Mouse (Mus musculus) gastrocnemius, postnatal 36 days (tissue): ENCODE results near the gene Camta1. TPM values are rescaled to one million over a fixed set of nuclear protein-coding genes. Genes with fewer than 3 reads are reported as not detected.

ENCODE experiments used
- DNase-seq, 2 experiments: peaks; one replicate each; pipeline ENCODE4 v3.0.0; 2022
- intact Hi-C: fragments of 180-260 bp; cut with DNase I; formaldehyde crosslinking; loops from one replicate; pipeline ENCODE4 v1.15.1; 2025
- total RNA-seq, 2 experiments: library from RNA; stranded (reverse); gene quantifications; 2 replicates each; pipeline ENCODE4 v1.2.3; 2021

Gene Camta1
- total RNA-seq, 2 experiments from 2014 or later = 93.4 to 109 TPM

DNA sequence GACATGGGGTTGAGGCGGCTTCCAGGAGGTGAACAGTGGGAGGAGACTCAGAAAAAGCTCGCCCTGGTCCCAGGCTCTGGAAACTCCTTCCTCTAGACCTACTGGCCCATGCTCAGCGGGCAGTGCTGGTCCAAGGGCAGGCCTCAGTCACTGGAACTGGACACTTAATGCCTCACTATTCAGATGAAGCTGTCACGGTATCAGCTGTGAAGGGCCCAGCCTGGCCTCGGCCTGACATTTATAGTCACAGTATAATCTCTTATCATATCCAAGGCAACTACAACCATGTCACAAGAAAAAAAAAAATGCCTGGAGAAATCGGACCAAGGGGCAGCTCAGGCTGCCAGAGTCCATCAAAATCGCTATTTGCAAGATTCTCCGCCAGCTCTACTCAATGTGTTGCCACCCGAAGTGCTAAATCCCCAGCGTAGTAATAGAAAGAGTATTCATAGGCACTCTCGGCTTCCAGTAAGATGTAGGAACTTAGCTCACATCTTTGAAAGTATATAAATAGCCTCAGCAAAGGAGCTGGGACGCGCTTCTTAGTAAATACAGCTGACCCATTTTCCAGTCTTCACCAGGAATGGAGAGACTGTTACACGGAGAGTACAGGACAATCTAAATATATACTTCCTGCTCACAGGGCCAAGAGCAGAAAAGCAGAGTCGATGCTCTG lies 110.3 kb downstream of the Camta1 start:
- intact Hi-C loops = loop anchor here (5.0 kb wide), 1 partner anchor 34 kb away; no protein-coding TSS in a partner anchor
- no peak for DNase-seq

GRCm38 (mm10) chr4:151747723-151748122 lies 114.0 kb downstream of the Camta1 start:
- no peak for DNase-seq
- intact Hi-C loops = no loop called here

DNA sequence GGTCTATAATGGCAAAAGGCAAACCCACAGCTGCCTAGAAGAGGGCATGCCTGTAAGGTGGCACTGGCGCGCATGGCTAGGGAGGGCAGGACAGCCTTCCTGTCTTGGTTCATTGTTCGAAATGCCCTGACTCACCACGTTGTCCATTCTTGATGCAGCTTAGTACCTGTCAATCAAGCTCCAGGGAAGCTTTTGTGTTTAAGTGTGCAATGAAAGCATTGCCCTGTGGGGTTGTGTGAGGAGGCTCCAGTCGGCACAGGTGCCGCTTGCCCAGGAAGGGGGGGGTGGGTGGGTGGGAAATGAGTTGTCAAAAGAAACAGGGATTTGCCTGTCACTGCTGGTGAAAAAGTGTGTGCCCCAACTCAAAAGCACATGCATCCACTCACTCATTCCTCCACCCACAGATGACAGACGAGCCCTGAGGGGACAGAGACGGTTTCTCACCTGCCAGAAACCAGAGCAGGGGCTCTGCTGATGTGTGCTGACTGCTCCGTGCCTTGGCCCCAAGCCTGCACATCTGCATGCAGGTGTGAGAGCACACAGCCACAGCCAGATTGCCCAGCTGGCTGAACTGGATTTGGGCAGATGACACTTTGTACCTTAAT lies 115.6 kb downstream of the Camta1 start:
- intact Hi-C loops = no loop called here

GRCm38 (mm10) chr4:151741249-151742137 lies 120.2 kb downstream of the Camta1 start:
- DNase-seq = no peak
- intact Hi-C loops = no loop called here

More for the DNA sequence above, 115.6 kb downstream of the Camta1 start:
- DNase-seq = no peak

- intact Hi-C loops = no loop called here
- DNase-seq = no peak
Observed at GRCm38 (mm10) chr4:151739348-151739956, 122.2 kb downstream of the Camta1 start.

GRCm38 (mm10) chr4:151738875-151739274 lies 122.8 kb downstream of the Camta1 start:
- intact Hi-C loops = no loop called here
- DNase-seq = no peak

DNA sequence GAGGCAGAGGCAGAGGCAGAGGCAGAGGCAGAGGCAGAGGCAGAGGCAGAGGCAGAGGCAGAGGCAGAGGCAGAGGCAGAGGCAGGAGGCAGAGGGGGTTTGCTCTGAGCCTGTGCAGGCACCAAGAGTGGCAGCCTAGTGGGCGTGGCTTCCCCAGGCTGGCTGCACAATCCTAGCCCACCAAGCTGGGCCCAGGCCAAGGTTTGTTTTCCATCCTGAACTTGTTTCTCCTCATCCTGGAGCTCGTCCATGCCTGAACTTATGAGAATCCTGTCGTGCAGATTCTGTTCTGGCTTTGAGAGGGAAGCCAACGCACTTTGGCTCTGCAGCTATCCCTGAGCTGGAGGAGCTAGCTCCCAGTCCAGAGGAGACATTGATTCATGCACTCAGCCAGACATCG lies 123.4 kb downstream of the Camta1 start:
- intact Hi-C loops = no loop called here
- DNase-seq = no peak

DNA sequence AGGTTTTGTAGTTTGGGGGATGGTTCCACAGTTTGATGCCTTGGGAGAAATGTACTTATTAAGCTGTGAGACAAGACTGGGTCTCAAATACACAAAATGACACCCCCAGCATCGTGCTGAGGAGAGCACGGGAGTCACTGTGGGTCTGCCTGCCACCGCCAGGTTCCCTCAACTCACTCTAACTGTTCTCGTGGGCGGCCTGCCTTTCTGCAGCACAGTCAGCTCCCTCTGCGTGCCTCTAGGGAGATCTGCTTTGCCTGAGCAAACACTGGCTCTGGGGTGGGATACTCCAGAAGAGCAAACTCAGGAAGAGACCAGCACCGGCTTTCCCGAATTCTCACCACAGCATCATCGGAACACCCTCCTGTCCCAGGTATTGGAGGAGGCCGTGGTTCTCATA lies 129.0 kb downstream of the Camta1 start:
- intact Hi-C loops = no loop called here

DNA sequence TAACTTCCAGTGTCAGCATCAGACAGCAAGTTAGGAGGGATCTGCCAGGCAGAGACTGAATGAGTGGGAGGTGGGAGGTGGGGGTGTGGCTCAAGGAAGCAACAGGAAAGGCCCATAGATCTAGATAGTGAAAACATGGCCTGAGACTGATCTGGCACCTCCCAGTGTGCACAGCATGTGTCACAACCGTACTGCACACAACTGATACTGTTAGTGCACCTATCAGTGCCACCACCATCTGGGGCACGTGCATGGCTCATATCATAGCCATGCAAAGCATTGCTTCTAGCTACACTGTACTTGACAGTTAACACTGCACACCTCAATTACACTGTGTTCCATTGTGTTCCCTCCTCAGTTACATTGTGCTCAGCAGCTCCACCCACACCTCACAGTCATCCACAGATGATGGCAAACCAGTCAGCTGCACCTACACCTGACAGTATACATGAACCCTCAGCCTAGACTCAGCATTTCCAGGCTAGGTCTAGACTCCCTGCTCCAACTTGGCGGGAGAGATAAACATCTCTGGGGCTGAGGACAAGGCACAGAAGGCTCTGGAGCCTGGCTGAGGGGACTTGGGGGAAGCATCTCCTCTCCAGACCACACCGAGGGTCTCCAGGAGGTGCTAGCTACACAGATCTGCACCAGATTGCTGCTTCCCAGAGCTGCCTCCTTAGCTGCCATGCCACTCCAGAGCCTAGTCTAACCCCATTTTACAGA lies 131.5 kb downstream of the Camta1 start:
- DNase-seq = no peak
- intact Hi-C loops = no loop called here

More for the DNA sequence above, 129.0 kb downstream of the Camta1 start:
- no peak for DNase-seq

- intact Hi-C loops = no loop called here
- no peak for DNase-seq
Observed at GRCm38 (mm10) chr4:151729116-151729515, 132.6 kb downstream of the Camta1 start.

DNA sequence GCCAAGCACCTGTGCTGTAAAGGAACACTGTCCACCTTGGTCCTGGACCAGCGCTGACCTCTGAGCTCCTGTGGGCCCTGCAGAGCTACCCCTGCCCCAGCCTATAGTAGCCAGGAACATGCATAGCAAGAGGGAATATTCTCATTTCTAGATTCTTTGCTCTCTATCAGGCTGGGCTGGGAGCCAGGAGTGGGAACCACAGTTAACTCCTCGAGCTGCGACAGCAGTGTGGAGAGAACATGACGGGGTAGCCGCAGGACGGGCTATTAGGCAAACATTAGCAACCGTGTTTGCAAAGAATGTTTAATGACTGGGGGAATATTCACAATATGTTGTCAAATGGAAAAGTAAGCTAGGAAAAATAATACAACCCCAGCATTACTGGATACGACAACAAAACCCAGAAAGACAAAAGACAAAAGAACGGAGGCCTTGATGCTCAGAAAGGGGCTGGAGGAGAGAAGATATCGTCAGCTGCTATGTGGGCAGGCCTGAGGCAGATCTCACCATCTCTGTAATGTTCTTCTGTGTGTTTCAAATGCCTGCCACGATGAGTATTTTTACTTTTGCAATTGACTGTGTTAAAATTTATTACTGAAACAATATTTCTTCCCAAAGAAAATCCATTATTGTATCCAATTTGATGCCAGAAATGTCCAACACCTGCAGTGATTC lies 133.1 kb downstream of the Camta1 start:
- no peak for DNase-seq
- intact Hi-C loops = no loop called here

- intact Hi-C loops = no loop called here
- DNase-seq = no peak
Observed at GRCm38 (mm10) chr4:151726396-151726795, 135.3 kb downstream of the Camta1 start.

GRCm38 (mm10) chr4:151724897-151725296 lies 136.8 kb downstream of the Camta1 start:
- DNase-seq = no peak
- intact Hi-C loops = no loop called here

DNA sequence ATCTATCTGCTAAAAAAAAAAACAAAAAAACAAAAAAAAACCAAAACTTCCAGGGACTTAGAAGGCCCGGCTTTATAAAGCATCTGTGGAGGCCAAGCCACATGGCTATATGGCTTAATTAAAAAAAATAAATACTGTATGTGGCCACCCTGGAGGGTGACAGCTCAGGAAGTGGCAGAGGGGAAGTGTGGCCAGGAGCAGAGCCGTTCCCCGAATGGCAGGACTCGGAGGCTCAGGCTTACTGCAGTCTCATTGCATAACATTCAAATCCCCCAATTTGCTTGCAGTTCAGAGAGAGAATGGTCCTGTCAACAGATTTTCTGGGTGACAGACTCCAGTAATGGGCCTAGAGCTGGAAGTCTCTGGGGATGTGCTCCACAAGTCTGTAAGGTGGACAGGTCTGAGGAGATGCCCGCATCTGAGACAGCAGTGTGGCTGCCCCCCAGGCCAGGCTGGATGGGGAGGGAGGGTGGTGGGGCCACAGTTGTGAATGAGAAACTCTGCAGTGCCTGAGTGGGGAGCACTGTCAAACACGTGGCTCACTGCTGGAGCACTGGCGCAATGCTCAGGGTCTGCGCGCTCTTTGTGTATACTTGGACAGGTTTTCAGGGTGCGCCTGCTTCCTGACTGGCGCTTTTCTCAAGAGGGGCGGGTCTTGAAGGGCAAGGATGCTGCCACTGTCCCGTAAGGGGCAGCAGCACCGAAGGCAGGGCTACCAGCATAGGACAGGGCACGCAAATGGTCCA lies 140.8 kb downstream of the Camta1 start:
- intact Hi-C loops = no loop called here
- DNase-seq = no peak

DNA sequence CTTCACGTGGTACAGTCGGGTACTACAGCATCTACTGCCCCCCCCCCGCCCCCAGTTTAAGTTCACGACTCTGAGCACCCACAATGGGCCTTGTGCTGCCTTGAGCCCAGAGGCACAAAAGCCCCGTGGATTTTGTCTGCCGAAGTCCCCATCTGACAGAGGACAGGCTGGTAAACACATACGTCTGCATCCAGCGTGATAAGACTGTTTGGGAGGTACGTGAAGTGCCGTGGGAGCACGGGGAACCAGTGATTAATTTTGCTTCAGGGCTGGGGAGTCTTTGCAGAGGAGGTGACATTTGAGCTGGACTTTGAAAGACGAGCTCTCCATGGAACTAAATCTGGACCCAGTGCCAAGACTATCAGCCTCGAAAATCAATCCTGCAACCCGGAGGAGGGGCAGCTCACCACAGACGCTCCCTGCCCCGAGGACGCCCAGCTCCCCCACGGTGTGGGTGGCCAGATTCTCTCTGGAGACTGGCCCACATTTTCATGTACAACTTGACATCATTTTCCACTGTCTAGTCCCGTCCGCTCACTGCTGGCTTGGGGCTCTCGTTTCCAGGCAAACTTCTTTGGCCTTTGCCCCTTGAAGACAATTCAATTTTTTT lies 142.7 kb downstream of the Camta1 start:
- no peak for DNase-seq
- intact Hi-C loops = loop anchor here (5.0 kb wide), 1 partner anchor 33 kb away; no protein-coding TSS in a partner anchor

- DNase-seq = no peak
- intact Hi-C loops = loop anchor here (5.0 kb wide), 1 partner anchor 34 kb away; no protein-coding TSS in a partner anchor
Observed at GRCm38 (mm10) chr4:151717864-151718263, 143.8 kb downstream of the Camta1 start.

GRCm38 (mm10) chr4:151713714-151714113 lies 148.0 kb downstream of the Camta1 start:
- no peak for DNase-seq
- intact Hi-C loops = loop anchor here (5.0 kb wide), 1 partner anchor 41 kb away; no protein-coding TSS in a partner anchor

DNA sequence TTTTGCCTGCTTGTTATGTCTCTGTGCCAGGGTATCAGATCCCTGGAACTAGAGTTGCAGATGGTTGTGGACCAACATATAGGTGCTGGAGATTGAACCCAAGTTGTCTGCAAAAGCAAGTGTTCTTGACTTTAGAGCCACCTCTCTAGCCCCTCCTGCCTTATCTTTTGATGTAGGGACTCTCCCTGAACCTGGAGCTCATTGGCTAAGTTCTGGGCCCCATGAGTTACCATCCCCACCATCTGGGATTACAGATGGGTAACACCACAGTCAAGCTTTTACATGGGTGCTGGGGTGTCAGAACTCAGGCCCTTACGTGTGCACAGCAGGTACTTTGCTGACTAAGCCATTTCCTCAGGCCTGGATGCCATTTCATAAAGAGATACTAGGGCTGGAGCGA lies 150.3 kb downstream of the Camta1 start:
- intact Hi-C loops = loop anchor here (5.0 kb wide), 1 partner anchor 39 kb away; no protein-coding TSS in a partner anchor

More for the DNA sequence above, 150.3 kb downstream of the Camta1 start:
- DNase-seq = no peak
